28 mouse cellular contexts compared by ENCODE assay signal in the genomic region with DNA sequence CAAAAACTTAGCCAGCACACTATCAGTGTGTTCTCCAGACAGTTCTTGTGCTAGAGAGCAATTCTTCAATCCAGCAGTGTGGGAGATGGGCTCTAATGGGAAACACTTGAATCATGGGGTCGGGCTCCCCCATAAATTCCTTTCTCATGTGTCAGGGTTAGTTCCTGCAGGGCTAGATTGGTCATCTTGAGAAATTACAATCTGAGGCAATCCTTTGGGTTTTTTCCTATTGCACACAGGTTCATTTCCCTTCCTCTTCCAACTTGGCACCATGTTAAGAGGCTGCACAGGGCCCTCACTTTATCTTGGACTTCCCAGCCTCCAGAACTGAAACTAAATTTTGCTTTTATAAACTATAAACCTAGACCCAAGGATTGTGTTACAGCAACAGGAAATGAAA. TPM values are rescaled to one million over a fixed set of nuclear protein-coding genes. Genes with fewer than 3 reads are reported as not detected.
A peak's percentile ranks its signal among the peaks of the same experiment; 100 is the strongest.
DNase-seq lines count a peak whose midpoint lies in the region; ATAC-seq and TF ChIP-seq lines count a peak whose summit lies in the region.
"Had no signal": no experiment of that assay in that cellular context is flagged by ENCODE, and none has a peak within 500 bp of the region (broad histone marks: within the 10 kb centered on the region; RNA-seq: fewer than 3 reads in every experiment).

No protein-coding gene starts in this region.

- 67% methylated on average over 1 of the region's 1 CpGs for WGBS in liver, adult 2 months

- no peak overlapping the region for H3K27ac ChIP-seq in liver, adult 2 months (replicated peaks; ENCODE audit: insufficient read depth, low read depth, low read length)
- H3K27ac ChIP-seq: embryonic facial prominence, embryonic 13.5 days; forebrain, embryonic 12.5 days; heart, adult 2 months; hindbrain, embryonic 10.5 days; hindbrain, embryonic 15.5 days; kidney, embryonic 15.5 days; layer of hippocampus, adult 2 months; left cerebral cortex, adult 2 months; limb, embryonic 12.5 days; liver, embryonic 14.5 days; midbrain, embryonic 13.5 days had no signal

- H3K9ac ChIP-seq in liver, adult 2 months (ENCODE audit: low read depth, low read length): no peak overlapping the region
- H3K9ac ChIP-seq: embryonic facial prominence, embryonic 13.5 days; forebrain, embryonic 12.5 days; forebrain, postnatal 0 days; heart, embryonic 12.5 days; hindbrain, embryonic 15.5 days; kidney, embryonic 15.5 days; limb, embryonic 12.5 days; liver, embryonic 14.5 days; midbrain, embryonic 13.5 days had no signal

- peak; percentile 93 for ATAC-seq in granulocyte monocyte progenitor cell, adult 5-6 weeks (replicated peaks; ENCODE audit: poor library complexity, severe bottlenecking)
- no peak for ATAC-seq in erythroblast, adult 5-6 weeks (replicated peaks; ENCODE audit: low FRiP score, poor library complexity, severe bottlenecking)
- ATAC-seq: forebrain, postnatal 0 days; midbrain, embryonic 13.5 days; Patski had no signal

- H3K27me3 ChIP-seq in liver, adult 2 months (ENCODE audit: control insufficient read depth, insufficient read depth, low read length): no peaks in the 10 kb centered on the region
- H3K27me3 ChIP-seq: CH12.LX; embryonic facial prominence, embryonic 13.5 days; forebrain, embryonic 12.5 days; heart, embryonic 12.5 days; hindbrain, embryonic 15.5 days; kidney, embryonic 15.5 days; limb, embryonic 12.5 days; midbrain, embryonic 13.5 days; Patski had no signal

- no peaks in the 10 kb centered on the region for H3K4me1 ChIP-seq in liver, adult 2 months (ENCODE audit: control insufficient read depth, insufficient read depth, low read length)
- H3K4me1 ChIP-seq: embryonic facial prominence, embryonic 13.5 days; forebrain, embryonic 12.5 days; hindbrain, embryonic 15.5 days; limb, embryonic 12.5 days; midbrain, embryonic 13.5 days had no signal

- H3K79me2 ChIP-seq in liver, adult 2 months (ENCODE audit: control insufficient read depth, insufficient read depth, low read length): no peaks in the 10 kb centered on the region

- peak; percentile 40 for DNase-seq in liver, adult 2 months (ENCODE audit: extremely low read depth, low read depth, low spot score)
- DNase-seq in liver (no peak), NIH3T3 (ENCODE audit: low read depth) (peak; percentile 69)
- no peak for DNase-seq in kidney, postnatal 4 days
- DNase-seq: adrenal gland, postnatal 14 days; cerebellum, adult 11-12 months; cerebellum, adult 9-11 months; forebrain, postnatal 0 days; gastrocnemius, postnatal 14 days; heart, adult 2 months; heart, postnatal 10 days; kidney, postnatal 25 days; lung, adult 2 months had no signal

- no peak for TF ChIP-seq CTCF in liver, adult 2 months (IDR thresholded peaks at IDR 0.05; ENCODE audit: low read depth, low read length)

- peaks cover 9% of the 10 kb centered on the region; the same call in 1 of the 2 replicates for H3K36me3 ChIP-seq in liver, adult 2 months (ENCODE audit: control insufficient read depth, insufficient read depth, low read length)

- no peak for TF ChIP-seq POLR2A in liver, adult 2 months (IDR thresholded peaks at IDR 0.05; ENCODE audit: extremely low read depth, insufficient read depth, low read length)

- H3K4me3 ChIP-seq in liver, adult 2 months (ENCODE audit: insufficient read depth, low read depth, low read length): no peak overlapping the region
- H3K4me3 ChIP-seq: embryonic facial prominence, embryonic 13.5 days; forebrain, embryonic 12.5 days; heart, adult 2 months; heart, embryonic 12.5 days; hindbrain, embryonic 10.5 days; hindbrain, embryonic 15.5 days; kidney, embryonic 15.5 days; layer of hippocampus, adult 2 months; left cerebral cortex, adult 2 months; limb, embryonic 12.5 days; midbrain, embryonic 13.5 days had no signal

RNA-seq across cellular contexts. Expression of gene Klf3, which starts 31.0 kb away (rescaled TPM):
- 17.8 and 18.3 TPM in 2 replicates for total RNA-seq in liver, adult 2 months (2014; rRNA removed)
- polyA plus RNA-seq in liver, adult 2 months (2012; rRNA removed): 35.7 and 39.9 TPM in 2 replicates
- total RNA-seq in granulocyte monocyte progenitor cell, adult 5-6 weeks (2014; fragmentation: Nextera tagmentation): 23.6 and 28.1 TPM in 2 replicates
- total RNA-seq in granulocyte monocyte progenitor cell, adult 5-6 weeks (2017): 6.9 and 8.9 TPM in 2 replicates
- 207 and 277 TPM in 2 replicates for total RNA-seq in erythroblast, adult 5-6 weeks (2015; ENCODE audit: low replicate concordance)
- 170 and 195 TPM in 2 replicates for total RNA-seq in erythroblast, adult 5-6 weeks (2017; ENCODE audit: low replicate concordance)

Comparison
In these comparisons a context has a peak if more than half of its experiments do, and no peak if none do; other contexts are left out.
1. DNase-seq: peak in liver, adult 2 months (single experiment) and NIH3T3 (single experiment); none in liver (single experiment) and kidney, postnatal 4 days (0 of 2).